Mouse (Mus musculus): ENCODE data around the gene Fhl3. TPM values are rescaled to one million over a fixed set of nuclear protein-coding genes. Genes with fewer than 3 reads are reported as not detected.
A peak's percentile ranks its signal among the peaks of the same experiment; 100 is the strongest.

Fhl3 gene
- polyA plus RNA-seq, 1 experiment from 2014 or later, result 9.4 TPM

DNA sequence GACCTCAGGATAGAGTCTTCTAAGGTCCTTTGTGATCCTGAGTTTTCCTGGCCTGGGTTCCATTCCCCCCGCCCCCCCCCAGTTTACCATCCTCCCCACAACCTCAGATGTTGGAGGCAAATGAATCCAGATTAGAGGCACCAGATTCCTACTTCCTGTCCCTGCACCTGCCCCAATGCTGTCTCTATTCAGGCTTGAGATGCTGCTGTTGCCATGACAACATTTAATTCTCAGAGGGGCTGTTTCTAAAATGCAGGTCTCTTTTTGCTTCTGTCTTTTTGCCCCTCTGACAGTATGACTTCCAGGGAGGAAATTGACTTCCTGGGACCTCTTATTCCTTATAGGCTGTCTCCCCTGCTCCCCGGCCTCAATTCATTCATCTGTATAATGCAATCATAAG, 36.5 kb downstream of the Fhl3 start:
- Histone ChIP-seq H3K4me1 (replicated peaks; ENCODE audit: insufficient read depth, low read length) (no peaks in the 10 kb centered on the region), H3K9ac (ENCODE audit: low read depth, low read length) (no peak overlapping the region), H3K4me3 (replicated peaks; ENCODE audit: low read depth, low read length) (no peak overlapping the region), H3K27ac (no peak overlapping the region), H3K9me3 (replicated peaks; ENCODE audit: low read length) (no peaks in the 10 kb centered on the region), H3K27me3 (ENCODE audit: insufficient read depth, low read length) (no peaks in the 10 kb centered on the region), H3K36me3 (ENCODE audit: insufficient read depth, low read length) (peaks cover 13% of the 10 kb centered on the region; the same call in 1 of the 2 replicates), H3K4me2 (ENCODE audit: low read length) (no peak overlapping the region)
- 59% methylated on average over 2 of the region's 2 CpGs for WGBS
- no peak for TF ChIP-seq CTCF (IDR thresholded peaks at IDR 0.05; ENCODE audit: low read depth)
- DNase-seq (ENCODE audit: low spot score), result no peak
- ATAC-seq (replicated peaks; ENCODE audit: low FRiP score, low read depth), result no peak

DNA sequence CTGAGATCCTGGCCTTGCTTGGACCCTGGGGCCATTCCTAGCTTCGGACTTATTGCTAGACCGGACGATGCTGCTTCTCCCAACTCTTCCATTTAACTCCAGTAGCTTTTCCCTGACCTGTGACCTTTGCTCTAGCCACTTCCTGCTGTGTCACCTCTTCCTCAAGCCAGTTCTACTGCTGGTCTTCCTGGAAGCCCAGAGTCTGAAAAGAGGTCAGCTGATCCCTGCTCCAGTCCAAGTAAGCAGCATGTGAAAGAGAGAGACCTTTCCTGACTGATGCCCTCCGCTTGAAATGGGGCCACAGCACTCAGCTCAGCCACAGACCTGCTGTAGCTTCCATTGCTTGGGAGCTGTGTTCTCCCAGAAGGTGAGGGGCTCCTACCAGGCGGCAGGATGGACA, 37.0 kb downstream of the Fhl3 start:
- peaks cover 13% of the 10 kb centered on the region; the same call in 1 of the 2 replicates for H3K36me3 ChIP-seq (ENCODE audit: insufficient read depth, low read length)
- no peaks in the 10 kb centered on the region for H3K27me3 ChIP-seq (ENCODE audit: insufficient read depth, low read length)
- no peak for DNase-seq (ENCODE audit: low spot score)
- TF ChIP-seq CTCF (IDR thresholded peaks at IDR 0.05; ENCODE audit: low read depth), result no peak
- 69% methylated on average over 5 of the region's 5 CpGs for WGBS
- no peak overlapping the region for H3K9ac ChIP-seq (ENCODE audit: low read depth, low read length)
- no peak overlapping the region for H3K27ac ChIP-seq
- H3K4me1 ChIP-seq (replicated peaks; ENCODE audit: insufficient read depth, low read length), result no peaks in the 10 kb centered on the region
- ATAC-seq (replicated peaks; ENCODE audit: low FRiP score, low read depth), result no peak
- H3K4me3 ChIP-seq (replicated peaks; ENCODE audit: low read depth, low read length), result no peak overlapping the region
- H3K4me2 ChIP-seq (ENCODE audit: low read length), result no peak overlapping the region
- no peaks in the 10 kb centered on the region for H3K9me3 ChIP-seq (replicated peaks; ENCODE audit: low read length)

DNA sequence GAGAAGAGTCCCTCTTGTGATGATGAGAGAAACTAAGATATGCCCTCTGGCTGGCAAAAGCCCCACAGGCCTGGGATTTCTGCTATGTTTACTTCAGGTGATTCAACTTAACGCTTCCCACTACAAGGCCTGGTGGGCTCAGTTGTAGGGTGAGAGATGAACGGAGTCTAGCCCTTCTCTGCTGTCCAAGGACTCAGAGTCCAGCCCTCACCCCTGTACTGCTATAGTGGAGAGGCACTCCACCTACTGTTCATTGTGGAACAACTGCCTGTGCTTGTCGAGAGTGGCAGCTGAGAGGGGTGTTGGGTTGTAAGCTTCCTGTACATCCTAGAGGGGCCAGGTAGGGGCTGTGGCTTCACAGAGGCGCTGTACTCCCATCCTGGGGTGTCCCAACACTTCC, 37.5 kb downstream of the Fhl3 start:
- H3K27me3 ChIP-seq (ENCODE audit: insufficient read depth, low read length), result no peaks in the 10 kb centered on the region
- H3K36me3 ChIP-seq (ENCODE audit: insufficient read depth, low read length), result peaks cover 9% of the 10 kb centered on the region; the same call in 1 of the 2 replicates
- H3K4me2 ChIP-seq (ENCODE audit: low read length), result no peak overlapping the region
- H3K4me1 ChIP-seq (replicated peaks; ENCODE audit: insufficient read depth, low read length), result no peaks in the 10 kb centered on the region
- H3K9me3 ChIP-seq (replicated peaks; ENCODE audit: low read length), result no peaks in the 10 kb centered on the region
- no peak overlapping the region for H3K9ac ChIP-seq (ENCODE audit: low read depth, low read length)
- peak; percentile 28 for TF ChIP-seq CTCF (IDR thresholded peaks at IDR 0.05; ENCODE audit: low read depth)
- DNase-seq (ENCODE audit: low spot score) (no peak), ATAC-seq (replicated peaks; ENCODE audit: low FRiP score, low read depth) (no peak)
- H3K4me3 ChIP-seq (replicated peaks; ENCODE audit: low read depth, low read length), result no peak overlapping the region
- H3K27ac ChIP-seq, result no peak overlapping the region
- 53% methylated on average over 4 of the region's 4 CpGs for WGBS

DNA sequence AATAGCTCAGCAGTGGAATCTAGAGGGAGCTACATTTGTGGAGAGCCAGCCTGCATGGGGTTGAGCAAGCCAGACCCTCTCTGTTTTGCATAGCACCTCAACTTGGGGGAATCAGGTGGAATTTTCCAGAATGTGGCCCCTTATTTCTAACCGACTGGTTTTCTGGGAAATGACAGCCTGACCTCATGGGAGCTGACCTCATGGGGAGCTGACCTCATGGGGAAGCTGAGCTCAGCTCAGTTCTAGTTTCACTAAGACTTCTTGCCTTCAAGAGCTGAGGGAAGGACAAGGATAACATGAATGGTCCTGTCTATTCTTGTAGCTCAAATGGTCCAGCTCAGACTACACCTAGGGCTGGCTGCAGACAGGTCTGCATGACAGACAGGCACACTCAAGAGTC, 38.3 kb downstream of the Fhl3 start:
- ATAC-seq (replicated peaks; ENCODE audit: low FRiP score, low read depth), result no peak

DNA sequence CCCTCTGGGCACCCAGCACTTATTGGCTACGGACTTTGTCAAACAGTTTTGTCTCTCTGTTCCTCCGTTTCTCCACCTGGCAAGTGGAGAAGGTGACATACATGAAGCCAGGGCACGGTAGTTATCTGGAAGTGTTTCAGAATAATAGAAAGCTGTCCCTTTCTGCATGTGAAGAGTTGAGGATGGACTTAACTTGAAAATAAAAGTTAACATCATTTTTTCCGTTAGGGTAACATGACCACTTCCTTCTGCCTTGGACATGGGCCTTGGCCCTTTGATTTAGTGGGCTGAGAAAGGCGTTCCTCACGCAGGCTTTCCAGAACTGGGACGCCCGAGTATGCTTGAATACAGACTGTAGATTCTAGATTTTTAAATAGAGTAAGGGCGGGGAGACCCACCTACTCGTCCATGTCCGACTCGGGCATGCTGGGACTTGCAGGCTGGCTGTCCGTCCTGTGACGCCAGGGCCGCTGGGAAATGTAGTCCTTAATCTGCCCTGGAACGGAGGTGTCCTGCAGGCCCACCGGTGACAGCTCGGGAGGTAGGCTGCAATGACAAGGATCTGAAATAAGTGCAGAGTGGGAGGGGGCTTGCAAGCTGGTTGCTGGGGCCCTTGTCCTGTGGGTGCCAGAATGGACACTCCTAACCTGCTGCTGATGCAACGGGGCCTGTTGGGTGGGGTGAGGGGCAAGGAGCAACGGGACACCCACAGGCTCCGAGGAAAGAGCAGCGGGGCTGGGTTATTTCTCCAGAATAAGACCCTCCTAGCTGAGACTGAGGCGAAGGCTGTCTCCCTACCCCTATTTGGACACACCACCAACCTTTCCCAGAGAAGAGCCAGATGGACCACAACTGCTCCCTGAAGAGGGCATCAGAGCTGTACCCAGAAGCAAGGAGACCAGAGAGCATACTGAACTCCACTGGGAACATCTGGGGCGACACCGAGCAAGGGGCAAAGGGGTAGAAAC, 41.2 kb downstream of the Fhl3 start, which contains the start of gene Inpp5b:
Gene Inpp5b, plus strand, starts transcription at position 475 of the 968 bp plus-strand sequence.
- Histone ChIP-seq H3K4me2 (ENCODE audit: low read length) (peak within 1 kb of the TSS; percentile 59), H3K9ac (ENCODE audit: low read depth, low read length) (peak within 1 kb of the TSS; percentile 43), H3K4me1 (replicated peaks; ENCODE audit: insufficient read depth, low read length) (no peaks in the 10 kb centered on the region), H3K4me3 (replicated peaks; ENCODE audit: low read depth, low read length) (peak within 1 kb of the TSS; percentile 46), H3K27ac (no peak within 1 kb of the TSS), H3K36me3 (ENCODE audit: insufficient read depth, low read length) (peaks cover 2% of the 10 kb centered on the region; the same call in 1 of the 2 replicates), H3K27me3 (ENCODE audit: insufficient read depth, low read length) (no peaks in the 10 kb centered on the region), H3K9me3 (replicated peaks; ENCODE audit: low read length) (no peaks in the 10 kb centered on the region)
- ATAC-seq (replicated peaks; ENCODE audit: low FRiP score, low read depth), result peak; percentile 71
- TF ChIP-seq CTCF (IDR thresholded peaks at IDR 0.05; ENCODE audit: low read depth), result no peak
- DNase-seq (ENCODE audit: low spot score), result peak; percentile 84
- WGBS, result 11% methylated on average over 25 of the region's 25 CpGs

More for the DNA sequence above, 38.3 kb downstream of the Fhl3 start:
- no peak overlapping the region for H3K4me2 ChIP-seq (ENCODE audit: low read length)
- no peak for TF ChIP-seq CTCF (IDR thresholded peaks at IDR 0.05; ENCODE audit: low read depth)
- H3K27ac ChIP-seq, result no peak overlapping the region
- 56% methylated on average over 1 of the region's 1 CpGs for WGBS
- H3K27me3 ChIP-seq (ENCODE audit: insufficient read depth, low read length), result no peaks in the 10 kb centered on the region
- H3K9me3 ChIP-seq (replicated peaks; ENCODE audit: low read length), result no peaks in the 10 kb centered on the region
- no peaks in the 10 kb centered on the region for H3K4me1 ChIP-seq (replicated peaks; ENCODE audit: insufficient read depth, low read length)
- no peak overlapping the region for H3K9ac ChIP-seq (ENCODE audit: low read depth, low read length)
- no peak overlapping the region for H3K4me3 ChIP-seq (replicated peaks; ENCODE audit: low read depth, low read length)
- H3K36me3 ChIP-seq (ENCODE audit: insufficient read depth, low read length), result 0 out of 2 replicates have a peak, but pooled peaks cover under 1% of the 10 kb centered on the region
- no peak for DNase-seq (ENCODE audit: low spot score)

DNA sequence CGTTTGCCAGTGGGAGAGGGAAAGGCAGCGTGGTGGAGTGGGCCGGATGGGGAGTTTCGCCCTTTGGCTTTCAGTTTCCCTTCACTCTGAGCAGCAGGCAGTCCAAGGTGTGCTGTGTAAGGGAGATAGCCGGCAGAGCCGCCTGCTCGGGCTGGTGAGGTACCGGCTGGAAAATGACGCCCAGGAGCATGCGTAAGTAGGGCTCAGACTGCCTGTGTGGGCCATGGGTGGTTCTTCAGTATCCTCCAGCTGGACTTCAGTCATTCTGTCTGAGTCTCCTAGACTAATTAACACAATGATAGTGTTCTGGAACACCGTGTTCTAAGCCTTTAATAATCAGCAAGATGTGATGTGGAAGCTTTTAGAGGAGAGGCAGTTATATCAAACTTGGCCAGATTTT, 42.3 kb downstream of the Fhl3 start:
- Histone ChIP-seq H3K36me3 (ENCODE audit: insufficient read depth, low read length) (peaks cover 5% of the 10 kb centered on the region; the same call in 1 of the 2 replicates), H3K9me3 (replicated peaks; ENCODE audit: low read length) (no peaks in the 10 kb centered on the region), H3K4me1 (replicated peaks; ENCODE audit: insufficient read depth, low read length) (no peaks in the 10 kb centered on the region), H3K27me3 (ENCODE audit: insufficient read depth, low read length) (no peaks in the 10 kb centered on the region), H3K9ac (ENCODE audit: low read depth, low read length) (no peak overlapping the region), H3K4me3 (replicated peaks; ENCODE audit: low read depth, low read length) (no peak overlapping the region), H3K27ac (no peak overlapping the region), H3K4me2 (ENCODE audit: low read length) (no peak overlapping the region)
- DNase-seq (ENCODE audit: low spot score) (peak; percentile 2), ATAC-seq (replicated peaks; ENCODE audit: low FRiP score, low read depth) (peak; percentile 49)
- WGBS, result 86% methylated on average over 11 of the region's 11 CpGs
- TF ChIP-seq CTCF (IDR thresholded peaks at IDR 0.05; ENCODE audit: low read depth), result no peak
